Mouse (Mus musculus) limb, embryonic 14.5 days (tissue): ENCODE measurements at regions not wholly inside any gene's neighbourhood (a gene's known extent, or its start where the extent isn't known, plus 50 kb on each side); places are given as distances from the start of the nearest gene placed in this dataset.

Experiments used
- ATAC-seq: fragments of 200-750 bp; cut with Nextera tagmentation; 2 replicates; pipeline ENCODE4 v1.8.0; 2017; ENCODE audit warnings: low read depth, moderate number of reproducible peaks, moderate TSS enrichment; ENCODE audit not compliant: low FRiP score
- DNase-seq: peaks from one replicate; pipeline ENCODE4 v3.0.0-alpha.2; 2015; ENCODE audit warnings: low spot score
- H3K27ac ChIP-seq: fragments of 300-500 bp; sonication (generic); replicated peaks from 2 replicates; pipeline ENCODE4 v1.5.1; 2014; ENCODE audit warnings: low read depth, mild to moderate bottlenecking, low read length, moderate library complexity, mixed read lengths
- H3K27me3 ChIP-seq: fragments of 300-500 bp; sonication (generic); 2 replicates; pipeline ENCODE4 v1.6.1; 2014; ENCODE audit warnings: low read length, mixed read lengths; ENCODE audit not compliant: control insufficient read depth, insufficient read depth
- H3K36me3 ChIP-seq: fragments of 300-500 bp; sonication (generic); 2 replicates; pipeline ENCODE4 v1.6.1; 2014; ENCODE audit warnings: mild to moderate bottlenecking, low read length, moderate library complexity, mixed read lengths; ENCODE audit not compliant: control insufficient read depth, insufficient read depth
- H3K4me1 ChIP-seq: fragments of 300-500 bp; sonication (generic); 2 replicates; pipeline ENCODE4 v1.6.1; 2014; ENCODE audit warnings: antibody characterized with exemption, low read length, mixed read lengths; ENCODE audit not compliant: control insufficient read depth, insufficient read depth
- H3K4me2 ChIP-seq: fragments of 300-500 bp; sonication (generic); replicated peaks from 2 replicates; pipeline ENCODE4 v1.6.1; 2014; ENCODE audit warnings: low read depth, mild to moderate bottlenecking, low read length, moderate library complexity; ENCODE audit not compliant: severe bottlenecking
- H3K4me3 ChIP-seq: fragments of 300-500 bp; sonication (generic); replicated peaks from 2 replicates; pipeline ENCODE4 v1.5.1; 2014; ENCODE audit warnings: low read length
- H3K9ac ChIP-seq: fragments of 300-500 bp; sonication (generic); 2 replicates; pipeline ENCODE4 v1.6.1; 2014; ENCODE audit warnings: mild to moderate bottlenecking, low read depth, low read length, moderate library complexity; ENCODE audit not compliant: severe bottlenecking
- H3K9me3 ChIP-seq: fragments of 300-500 bp; sonication (generic); 2 replicates; pipeline ENCODE4 v1.6.1; 2016; ENCODE audit warnings: low read length; ENCODE audit not compliant: control insufficient read depth
- POLR2A ChIP-seq: fragments of 200-500 bp; IDR thresholded peaks from 2 replicates; pipeline ENCODE4 v1.8.0; 2012; ENCODE audit warnings: inconsistent platforms, mild to moderate bottlenecking, moderate library complexity, borderline replicate concordance; ENCODE audit not compliant: insufficient read depth, insufficient read length; ENCODE audit errors: extremely low read depth
- WGBS: fragments of 180-500 bp; shearing (Covaris S2); extraction: QIAGEN DNeasy Blood & Tissue Kit; methylation state at CpG from one replicate; pipeline ENCODE4 v1.1.7; 2014; 5-methylcytosine and 5-hydroxymethylcytosine counted together

GRCm38 (mm10) chr4:37647051-37647450 is 695.5 kb upstream of the Lingo2 start:
- WGBS: 39% methylated on average over 1 of the region's 1 CpGs
- ATAC-seq: no peak

More at GRCm38 (mm10) chr4:37647051-37647450, 695.5 kb upstream of the Lingo2 start:
- no peaks in the 10 kb centered on the region for H3K36me3 ChIP-seq
- no peak overlapping the region for H3K9ac ChIP-seq
- no peaks in the 10 kb centered on the region for H3K9me3 ChIP-seq
- DNase-seq: peak; percentile 50
- no peaks in the 10 kb centered on the region for H3K4me1 ChIP-seq
- H3K27ac ChIP-seq: no peak overlapping the region
- no peak overlapping the region for H3K4me2 ChIP-seq
- TF ChIP-seq POLR2A: no peak
- no peak overlapping the region for H3K4me3 ChIP-seq
- H3K27me3 ChIP-seq: no peaks in the 10 kb centered on the region
